In the genomic region with DNA sequence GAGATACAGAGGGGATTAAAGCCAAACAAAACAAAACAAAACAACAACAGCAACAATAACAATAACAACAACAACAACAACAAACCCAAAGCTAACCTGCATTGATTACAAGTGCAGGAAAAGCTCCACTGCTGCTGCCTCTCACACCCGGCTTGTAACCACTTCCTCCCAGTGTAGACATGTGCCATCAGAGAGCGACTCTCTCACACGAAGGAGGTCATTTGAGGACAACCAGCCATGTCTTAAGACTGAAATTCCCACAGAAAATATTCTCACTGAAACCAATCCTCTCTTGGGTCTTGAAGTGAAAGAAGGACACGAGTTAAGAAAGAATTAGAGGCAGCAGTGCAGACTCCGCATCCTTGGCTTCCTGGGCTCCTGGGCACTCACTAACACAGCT, we compare ENCODE assay signal across 18 mouse cellular contexts.
A peak's percentile ranks its signal among the peaks of the same experiment; 100 is the strongest.
DNase-seq lines count a peak whose midpoint lies in the region; ATAC-seq and TF ChIP-seq lines count a peak whose summit lies in the region.
"Had no signal": no experiment of that assay in that cellular context is flagged by ENCODE, and none has a peak within 500 bp of the region (broad histone marks: within the 10 kb centered on the region; RNA-seq: fewer than 3 reads in every experiment).

No protein-coding gene starts in this region.

- peaks cover 5% of the 10 kb centered on the region for H3K4me1 ChIP-seq in thymus, adult 2 months (replicated peaks; ENCODE audit: control insufficient read depth, insufficient read depth, low read length)
- H3K4me1 ChIP-seq in lung, postnatal 0 days (ENCODE audit: insufficient read depth, low read depth, low read length): no peaks in the 10 kb centered on the region
- H3K4me1 ChIP-seq: heart, embryonic 13.5 days; kidney, embryonic 15.5 days; midbrain, embryonic 10.5 days had no signal

- no peak overlapping the region for H3K4me2 ChIP-seq in lung, postnatal 0 days (replicated peaks; ENCODE audit: low read depth, low read length)
- H3K4me2 ChIP-seq: heart, embryonic 13.5 days; hindbrain, embryonic 14.5 days; kidney, embryonic 15.5 days; liver, embryonic 11.5 days had no signal

- H3K9ac ChIP-seq in lung, postnatal 0 days (replicated peaks; ENCODE audit: low read depth): no peak overlapping the region
- H3K9ac ChIP-seq: heart, embryonic 13.5 days; hindbrain, embryonic 14.5 days; kidney, embryonic 15.5 days had no signal

- ATAC-seq in frontal cortex, adult (ENCODE audit: low TSS enrichment): peak; percentile 47; the same call in 1 of the 2 replicates
- ATAC-seq in hematopoietic stem cell, adult 5-6 weeks (replicated peaks in 1 of 2; ENCODE audit: insufficient read depth in 1 of 2, low FRiP score in 2 of 2, low TSS enrichment in 1 of 2, low read depth in 1 of 2, poor library complexity in 2 of 2, severe bottlenecking in 2 of 2): peak; percentile 68 to 71
- ATAC-seq in lung, postnatal 0 days: no peak

- H3K27ac ChIP-seq in thymus, adult 2 months (ENCODE audit: control insufficient read depth, insufficient read depth, low read length): peak overlapping the region; percentile 56; the same call in 1 of the 2 replicates
- no peak overlapping the region for H3K27ac ChIP-seq in lung, postnatal 0 days (ENCODE audit: low read length)
- H3K27ac ChIP-seq: heart, embryonic 13.5 days; hindbrain, embryonic 14.5 days; kidney, embryonic 15.5 days; midbrain, embryonic 10.5 days; stomach, postnatal 0 days had no signal

- no peak for TF ChIP-seq POLR2A in thymus, adult 2 months (IDR thresholded peaks at IDR 0.05; ENCODE audit: control insufficient read depth, extremely low read depth, insufficient read depth, low read length, poor library complexity)

- no peak for TF ChIP-seq EP300 in lung, postnatal 0 days (IDR thresholded peaks at IDR 0.05)

- H3K9me3 ChIP-seq in lung, postnatal 0 days (ENCODE audit: low read length): no peaks in the 10 kb centered on the region
- H3K9me3 ChIP-seq: heart, embryonic 13.5 days; kidney, embryonic 15.5 days; midbrain, embryonic 10.5 days had no signal

- H3K36me3 ChIP-seq in thymus, adult 2 months (ENCODE audit: control insufficient read depth, insufficient read depth, low read length): no peaks in the 10 kb centered on the region
- no peaks in the 10 kb centered on the region for H3K36me3 ChIP-seq in lung, postnatal 0 days (ENCODE audit: insufficient read depth, low read length)
- H3K36me3 ChIP-seq: kidney, embryonic 15.5 days; midbrain, embryonic 10.5 days had no signal

- no peak for DNase-seq in frontal cortex, postnatal 25 days (ENCODE audit: low spot score in 2 of 2)
- DNase-seq in 416B (ENCODE audit: low read depth): peak; percentile 65
- DNase-seq in thymus, adult 2 months: peak; percentile 45
- DNase-seq in embryo, embryonic 11 days: no peak
- DNase-seq in lung, postnatal 0 days (ENCODE audit: low spot score): no peak
- no peak for DNase-seq in adrenal gland, adult (ENCODE audit: inconsistent age in 2 of 2, low spot score in 1 of 2)
- DNase-seq: adrenal gland, postnatal 14 days; cerebellum, postnatal 36 days; right cerebral cortex, postnatal 14 days had no signal

- no peak overlapping the region for H3K4me3 ChIP-seq in thymus, adult 2 months (ENCODE audit: control insufficient read depth, insufficient read depth, low read length)
- H3K4me3 ChIP-seq in lung, postnatal 0 days (ENCODE audit: low read depth, low read length): no peak overlapping the region
- H3K4me3 ChIP-seq: heart, embryonic 13.5 days; kidney, embryonic 15.5 days; midbrain, embryonic 10.5 days; myocyte had no signal

- H3K27me3 ChIP-seq in thymus, adult 2 months (ENCODE audit: control insufficient read depth, insufficient read depth, low read length): no peaks in the 10 kb centered on the region
- H3K27me3 ChIP-seq in lung, postnatal 0 days (replicated peaks; ENCODE audit: insufficient read depth, low read length): no peaks in the 10 kb centered on the region
- H3K27me3 ChIP-seq: heart, embryonic 13.5 days; kidney, embryonic 15.5 days had no signal

- WGBS in thymus, adult 2 months: 21% methylated on average over 5 of the region's 5 CpGs
- WGBS in lung, postnatal 0 days: 86% methylated on average over 5 of the region's 5 CpGs

- TF ChIP-seq CTCF in thymus, adult 2 months (IDR thresholded peaks at IDR 0.05; ENCODE audit: borderline replicate concordance, control insufficient read depth, extremely low read depth, insufficient read depth, low read length, poor library complexity): no peak
- no peak for TF ChIP-seq CTCF in lung, postnatal 0 days (IDR thresholded peaks at IDR 0.05)

Comparison
In these comparisons a context has a peak if more than half of its experiments do, and no peak if none do; other contexts are left out.
1. DNase-seq: peak in 416B (single experiment) and thymus, adult 2 months (single experiment); none in frontal cortex, postnatal 25 days (0 of 2), embryo, embryonic 11 days (single experiment), lung, postnatal 0 days (single experiment) and adrenal gland, adult (0 of 2).